Mouse (Mus musculus): Measurements from ENCODE around the gene Bicc1.

GRCm38 (mm10) chr10:71094707-71095254 is 64.7 kb downstream of the Bicc1 start:
- TF ChIP-seq POLR2A (IDR thresholded peaks at IDR 0.05; ENCODE audit: control insufficient read depth, low read depth, low read length) (no peak), CTCF (IDR thresholded peaks at IDR 0.05; ENCODE audit: control insufficient read depth, insufficient read depth, insufficient replicate concordance, low read depth, low read length) (no peak)
